Mouse (Mus musculus): Measurements from ENCODE around the gene Brms1l. TPM values are rescaled to one million over a fixed set of nuclear protein-coding genes. Genes with fewer than 3 reads are reported as not detected.
"Not testable (repeated sequence)": the region's sequence is repeated elsewhere in the genome, so short reads cannot be mapped to it uniquely, and the experiment has no call there.

Gene Brms1l
- total RNA-seq (2022): 10 to 100 TPM; 63.4 to 77.9 (median 71.0) TPM

GRCm38 (mm10) chr12:55836199-55836951, at the start of gene Brms1l:
Gene Brms1l (plus strand): TSS chr12:55836324.
- peak; percentile 86 to 98 for DNase-seq (ENCODE audit: low spot score in 2 of 2)

GRCm38 (mm10) chr12:55794485-55794884, 41.6 kb upstream of the Brms1l start:
- not testable (repeated sequence) for DNase-seq (ENCODE audit: low spot score in 2 of 2)

- DNase-seq (ENCODE audit: low spot score in 2 of 2): no peak
These were observed 39.0 kb upstream of the Brms1l start for GRCm38 (mm10) chr12:55797103-55797502.

- no peak for DNase-seq (ENCODE audit: low spot score in 2 of 2)
These were observed 37.4 kb upstream of the Brms1l start for GRCm38 (mm10) chr12:55798745-55799144.

- no peak for DNase-seq (ENCODE audit: low spot score in 2 of 2)
These were observed 36.0 kb upstream of the Brms1l start for GRCm38 (mm10) chr12:55800144-55800543.

GRCm38 (mm10) chr12:55801131-55801530, 35.0 kb upstream of the Brms1l start:
- DNase-seq (ENCODE audit: low spot score in 2 of 2): no peak

GRCm38 (mm10) chr12:55805035-55805434, 31.1 kb upstream of the Brms1l start:
- DNase-seq (ENCODE audit: low spot score in 2 of 2): no peak

- no peak for DNase-seq (ENCODE audit: low spot score in 2 of 2)
These were observed 19.6 kb upstream of the Brms1l start for GRCm38 (mm10) chr12:55816488-55816887.

GRCm38 (mm10) chr12:55820119-55820660, 15.9 kb upstream of the Brms1l start:
- peak in 1 of 2 experiments; percentile 28 for DNase-seq (ENCODE audit: low spot score in 2 of 2)

- peak; percentile 78 to 84 for DNase-seq (ENCODE audit: low spot score in 2 of 2)
These were observed 15.3 kb upstream of the Brms1l start, which contains the start of gene Ralgapa1 for GRCm38 (mm10) chr12:55820661-55821314. Gene Ralgapa1 (minus strand): TSS chr12:55821167.

- no peak for DNase-seq (ENCODE audit: low spot score in 2 of 2)
These were observed 12.1 kb upstream of the Brms1l start for GRCm38 (mm10) chr12:55824027-55824426.

GRCm38 (mm10) chr12:55825537-55825936, 10.6 kb upstream of the Brms1l start:
- DNase-seq (ENCODE audit: low spot score in 2 of 2): no peak

GRCm38 (mm10) chr12:55831101-55831500, 5.0 kb upstream of the Brms1l start:
- peak; percentile 45 to 69 for DNase-seq (ENCODE audit: low spot score in 2 of 2)

GRCm38 (mm10) chr12:55832961-55833360, 3.2 kb upstream of the Brms1l start:
- no peak for DNase-seq (ENCODE audit: low spot score in 2 of 2)

- DNase-seq (ENCODE audit: low spot score in 2 of 2): no peak
These were observed 2.1 kb upstream of the Brms1l start for GRCm38 (mm10) chr12:55833906-55834625.

- no peak for DNase-seq (ENCODE audit: low spot score in 2 of 2)
These were observed 1.2 kb upstream of the Brms1l start for GRCm38 (mm10) chr12:55834891-55835290.

GRCm38 (mm10) chr12:55835857-55836198, 296 bp upstream of the Brms1l start:
- no peak for DNase-seq (ENCODE audit: low spot score in 2 of 2)

GRCm38 (mm10) chr12:55837495-55837894, 1.4 kb downstream of the Brms1l start:
- no peak for DNase-seq (ENCODE audit: low spot score in 2 of 2)

- DNase-seq (ENCODE audit: low spot score in 2 of 2): no peak
These were observed 10.6 kb downstream of the Brms1l start for GRCm38 (mm10) chr12:55846741-55847140.

- no peak for DNase-seq (ENCODE audit: low spot score in 2 of 2)
These were observed 11.7 kb downstream of the Brms1l start for GRCm38 (mm10) chr12:55847851-55848250.

GRCm38 (mm10) chr12:55850650-55851049, 14.5 kb downstream of the Brms1l start:
- no peak for DNase-seq (ENCODE audit: low spot score in 2 of 2)
